Mouse (Mus musculus): ENCODE measurements at regions not wholly inside any gene's neighbourhood (a gene's known extent, or its start where the extent isn't known, plus 50 kb on each side); places are given as distances from the start of the nearest gene placed in this dataset.

DNA sequence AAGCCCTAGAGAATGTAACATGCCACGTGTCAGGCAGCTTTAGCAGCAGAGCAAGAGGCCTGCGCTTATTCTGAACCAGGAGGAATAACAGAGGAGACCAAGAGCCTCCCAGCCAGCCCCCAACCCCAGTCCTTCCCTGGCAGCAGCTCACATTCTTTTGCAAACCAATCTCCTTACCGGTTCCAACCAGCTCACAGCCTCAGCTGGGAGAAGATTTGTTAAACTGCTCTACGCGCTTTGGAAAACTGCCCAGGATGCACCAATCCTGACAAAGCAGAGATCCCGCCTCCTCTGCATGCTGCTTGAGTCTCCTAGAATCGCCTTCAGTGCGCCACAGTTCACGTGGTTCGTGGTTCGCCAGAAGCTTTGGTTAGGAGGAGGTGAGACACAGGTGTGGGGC, 51.8 kb downstream of the Gm9376 start:
- peak; percentile 7 for DNase-seq

DNA sequence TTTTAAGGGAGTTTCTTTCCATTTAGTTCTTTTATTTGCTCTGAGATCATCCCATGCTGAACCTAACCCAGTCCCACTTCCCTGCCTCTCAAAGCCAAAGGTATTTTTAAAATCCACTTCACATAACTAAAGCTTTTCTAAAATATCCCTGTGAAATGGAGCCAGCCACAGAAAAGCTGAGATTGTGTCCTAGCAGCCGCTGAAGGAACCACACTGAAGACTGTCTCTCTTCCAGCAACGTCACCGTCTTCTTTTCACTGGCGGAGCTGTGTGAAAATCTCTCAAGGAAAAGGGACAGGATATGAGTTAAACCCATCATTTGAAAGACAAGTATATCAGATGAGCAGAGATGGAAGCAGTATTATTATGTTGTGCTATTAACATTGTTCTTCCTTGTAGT, 53.3 kb downstream of the Gm9376 start:
- peak; percentile 6 for DNase-seq

DNA sequence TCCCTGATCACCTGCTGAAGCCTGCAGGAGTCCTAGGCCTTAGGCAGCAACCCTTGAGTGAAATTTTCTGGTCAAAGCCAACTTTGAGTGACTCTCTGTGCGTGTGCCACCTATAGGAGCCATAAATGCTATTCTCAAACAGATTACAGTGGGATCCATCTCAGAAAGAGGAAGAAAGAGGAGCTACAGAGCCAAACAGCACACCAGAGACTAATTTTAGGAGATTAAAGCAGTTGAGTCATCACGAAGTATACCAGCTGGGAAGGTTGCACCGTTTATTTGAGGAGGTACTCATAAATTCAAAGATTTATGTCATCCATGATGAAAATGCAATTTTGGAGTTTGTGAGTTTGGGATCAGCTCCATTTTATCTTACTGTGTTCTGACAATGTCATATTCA, 54.3 kb downstream of the Gm9376 start:
- peak; percentile 4 for DNase-seq

DNA sequence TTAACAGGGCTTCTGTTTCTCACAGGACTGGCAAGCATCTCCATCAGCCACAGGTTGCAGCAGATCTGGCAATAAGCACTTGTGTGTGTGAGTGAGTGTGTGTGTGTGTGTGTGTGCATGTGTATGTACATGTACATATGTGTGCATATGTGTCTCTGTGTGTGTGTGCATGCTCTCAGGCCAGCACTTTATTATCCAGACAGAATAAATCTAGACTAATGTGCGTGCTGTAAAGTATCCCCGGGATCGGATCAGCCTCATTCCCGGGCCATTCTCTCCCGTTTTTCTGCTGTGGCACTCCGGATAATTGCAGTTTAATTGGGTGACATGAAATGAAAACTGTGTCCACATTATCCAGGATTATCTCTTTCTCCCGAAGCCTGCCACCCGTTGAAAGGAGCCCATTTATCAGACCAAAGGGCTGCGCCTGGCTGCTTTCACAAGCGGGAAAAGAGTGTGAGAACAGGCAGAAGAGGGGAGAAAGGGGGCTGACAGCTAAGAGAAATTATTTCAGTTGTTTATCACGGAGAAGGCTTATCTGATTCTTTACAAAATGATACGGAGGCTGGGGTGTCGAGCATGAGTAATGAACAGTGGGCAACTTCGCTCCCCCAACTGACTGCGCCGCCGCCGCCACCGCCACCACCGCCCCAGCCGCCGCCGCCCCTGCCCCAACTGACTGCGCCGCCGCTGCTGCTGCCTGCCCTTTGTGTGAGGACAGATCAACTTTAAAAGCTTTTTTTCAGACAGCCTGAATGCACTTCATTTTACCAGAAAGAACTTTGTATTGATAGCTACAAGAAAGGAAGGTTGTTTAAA, 55.5 kb downstream of the Gm9376 start:
- no peak for DNase-seq

DNA sequence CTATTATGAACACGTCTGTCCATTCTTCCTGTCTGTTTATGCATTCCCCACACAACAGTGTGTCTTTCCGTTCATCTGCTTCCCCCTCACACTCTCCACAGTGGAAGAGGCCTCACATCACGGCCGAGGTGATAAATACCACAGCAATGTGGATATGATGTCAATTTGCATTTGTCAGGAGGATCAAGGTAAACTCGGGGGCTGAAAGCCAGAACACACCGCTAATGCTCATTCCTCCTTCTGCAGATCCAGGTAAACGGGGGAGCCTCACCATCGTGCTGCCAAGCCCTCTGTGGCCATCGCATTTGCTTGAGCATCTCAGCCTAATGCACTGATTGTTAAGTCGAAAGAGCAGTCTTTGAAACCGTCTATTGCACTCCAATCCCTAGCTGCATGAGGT, 56.1 kb downstream of the Gm9376 start:
- DNase-seq: no peak

DNA sequence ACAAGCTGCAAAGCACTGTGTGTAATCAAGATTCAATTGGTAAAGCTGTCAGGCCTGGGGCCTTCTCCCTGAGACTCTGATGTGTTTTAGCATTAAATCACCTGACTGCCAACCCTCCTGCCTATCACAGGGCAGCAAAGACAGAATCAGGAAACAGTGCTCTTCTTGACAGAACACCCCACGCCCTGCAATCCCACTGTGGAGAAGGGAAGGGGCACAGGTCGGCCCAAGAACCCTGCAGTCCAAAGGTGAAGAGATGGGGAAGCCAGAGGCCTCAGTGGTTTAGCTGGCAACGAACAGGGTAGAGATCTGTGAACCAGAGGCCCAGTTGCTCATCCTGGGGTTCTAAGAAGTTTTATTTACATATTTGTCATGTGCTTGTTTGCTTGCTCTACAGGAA, 71.3 kb downstream of the Gm9376 start:
- no peak for DNase-seq

DNA sequence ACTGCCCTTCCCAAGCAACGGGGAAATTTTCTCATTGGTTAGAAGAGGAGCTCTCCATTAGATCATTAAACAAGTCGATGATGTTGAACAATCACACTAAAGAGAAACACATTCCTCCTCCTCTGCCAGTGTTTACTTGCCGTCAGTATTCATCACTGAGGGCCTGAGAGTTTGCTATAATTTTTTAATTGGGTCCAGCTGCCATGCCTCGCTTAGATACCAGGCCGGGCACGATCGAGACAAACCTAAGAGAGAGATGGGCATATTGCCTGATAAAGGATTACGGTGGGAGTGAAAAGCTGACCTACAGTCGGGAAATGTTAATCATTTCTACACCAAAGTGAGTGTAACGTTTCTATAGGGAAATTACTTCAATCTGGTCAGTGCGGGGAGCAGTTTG, 96.2 kb downstream of the Gm9376 start:
- DNase-seq: no peak

DNA sequence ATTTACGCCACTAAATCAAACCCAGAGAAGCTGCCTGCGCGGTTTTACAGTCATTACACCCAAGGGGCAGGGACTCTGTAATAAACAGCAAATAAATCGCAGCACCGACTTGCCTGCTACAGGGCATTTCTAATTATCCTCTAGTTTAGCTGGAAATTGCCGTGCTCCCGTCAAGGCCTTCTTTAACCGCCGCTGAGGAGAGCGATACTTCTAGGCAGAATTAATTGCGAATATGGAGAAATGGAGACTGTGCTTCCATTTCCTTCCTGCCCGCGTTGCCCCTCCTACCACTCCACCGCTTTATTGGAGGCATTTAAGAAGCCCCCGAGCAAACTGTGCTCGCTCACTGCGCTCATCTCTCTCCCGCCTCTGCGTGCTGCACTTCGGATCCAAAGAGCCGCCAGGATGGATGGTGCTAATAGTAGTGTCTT, 96.6 kb downstream of the Gm9376 start:
- no peak for DNase-seq

DNA sequence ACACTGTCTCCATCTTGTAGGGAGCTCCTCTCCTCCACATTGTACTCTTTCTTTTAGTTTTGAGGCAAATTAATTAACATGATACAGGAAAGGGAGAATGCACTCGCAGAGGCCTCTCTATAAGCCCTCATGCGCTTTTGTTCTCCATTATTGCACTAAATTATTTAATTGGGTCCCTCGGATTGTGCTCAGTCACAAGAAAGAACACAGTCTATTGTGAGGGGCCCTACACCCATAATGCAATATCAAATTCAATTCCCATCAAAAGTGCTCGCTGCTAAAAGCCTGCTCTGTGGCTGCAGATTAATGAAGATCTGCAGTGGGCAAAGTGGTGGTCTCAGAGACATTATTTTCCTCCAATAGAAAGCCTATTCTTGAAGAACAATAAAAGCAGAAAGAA, 99.8 kb downstream of the Gm9376 start:
- no peak for DNase-seq

DNA sequence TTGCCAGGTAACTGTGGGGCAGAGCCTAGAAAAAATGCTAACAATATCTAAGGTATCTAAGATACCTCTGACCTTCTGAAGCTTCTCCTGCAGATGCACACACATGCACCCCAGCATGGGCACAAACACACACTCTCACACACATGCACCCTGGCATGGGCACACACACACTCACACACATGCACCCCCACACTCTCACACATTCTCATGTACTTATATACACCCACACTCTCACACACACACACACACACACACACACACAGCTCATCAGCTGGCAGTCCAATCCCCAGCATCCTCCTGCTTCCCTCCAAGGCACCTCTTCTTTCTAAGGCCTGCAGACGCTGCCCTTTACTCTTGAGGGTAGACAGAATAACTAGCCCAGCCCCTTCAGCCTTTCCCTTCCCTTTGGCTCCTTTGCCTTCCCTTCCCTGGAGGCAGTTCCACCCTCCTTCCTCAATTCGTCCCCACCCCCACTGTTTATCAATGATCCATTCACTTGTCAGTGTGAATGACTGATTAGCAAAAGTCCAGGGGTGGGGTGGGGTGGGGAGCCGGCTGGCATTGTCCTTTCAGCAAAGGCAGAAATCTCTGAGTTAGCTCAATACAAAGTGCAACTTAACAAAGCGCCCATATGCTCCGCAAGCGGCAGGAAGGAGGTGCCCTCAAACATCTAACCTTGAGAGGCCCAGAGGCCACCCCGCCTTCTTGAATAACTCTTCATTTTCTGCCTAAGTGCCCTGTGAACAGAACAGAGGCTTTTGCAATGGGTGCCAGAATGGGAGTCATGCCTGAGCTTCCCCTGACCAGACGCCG, 102.1 kb downstream of the Gm9376 start:
- DNase-seq: no peak

DNA sequence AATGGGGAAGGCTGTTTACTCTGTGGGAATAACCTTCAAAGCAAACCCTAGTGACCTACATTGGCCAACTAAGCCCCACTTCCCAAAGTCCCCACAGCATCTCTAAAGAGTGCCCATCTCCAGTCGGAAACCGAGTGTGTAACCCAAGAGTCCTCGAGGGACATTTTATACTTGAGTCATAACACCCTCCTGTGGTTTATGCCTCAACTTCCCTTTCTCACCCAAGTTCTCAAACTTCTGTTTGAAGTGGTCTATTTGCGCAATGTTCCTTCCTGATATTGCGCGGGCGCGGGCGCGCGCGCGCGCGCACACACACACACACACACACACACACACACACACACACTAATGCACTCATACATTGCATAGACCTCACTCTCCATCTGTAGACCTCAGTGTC, 104.6 kb downstream of the Gm9376 start:
- DNase-seq: no peak

DNA sequence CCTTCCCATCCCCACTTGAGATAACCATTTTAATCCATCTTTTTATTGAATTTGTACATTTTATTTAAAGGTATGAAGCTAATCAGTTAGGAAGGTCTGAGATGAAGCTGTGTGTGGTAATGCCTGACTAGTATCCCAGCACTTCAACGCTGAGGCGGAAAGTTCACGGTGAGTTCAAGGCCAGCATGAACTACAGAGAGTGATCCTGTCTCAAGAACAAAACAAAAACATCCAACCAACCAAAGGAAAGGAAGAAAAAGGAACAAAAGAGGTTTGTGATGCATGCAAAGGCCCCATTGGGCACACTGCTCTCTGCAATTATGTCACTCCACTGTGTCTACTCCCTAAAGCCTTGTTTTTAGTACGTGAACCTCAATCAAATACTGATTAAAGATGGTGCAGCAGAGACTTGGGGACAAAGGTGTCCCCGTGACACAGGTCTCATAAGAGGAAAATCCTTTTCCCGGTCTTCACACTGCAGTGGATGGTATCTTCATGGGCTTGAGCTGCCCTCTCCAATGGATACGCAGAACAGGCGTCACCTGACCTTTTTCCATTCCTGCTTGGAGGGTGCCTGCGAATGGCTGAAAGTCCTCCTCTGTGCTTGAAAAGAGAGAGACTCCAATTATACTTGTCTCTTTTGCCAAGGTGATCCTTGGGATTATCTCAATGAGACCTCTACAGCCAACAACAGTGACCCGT, 108.2 kb downstream of the Gm9376 start:
- DNase-seq: no peak

DNA sequence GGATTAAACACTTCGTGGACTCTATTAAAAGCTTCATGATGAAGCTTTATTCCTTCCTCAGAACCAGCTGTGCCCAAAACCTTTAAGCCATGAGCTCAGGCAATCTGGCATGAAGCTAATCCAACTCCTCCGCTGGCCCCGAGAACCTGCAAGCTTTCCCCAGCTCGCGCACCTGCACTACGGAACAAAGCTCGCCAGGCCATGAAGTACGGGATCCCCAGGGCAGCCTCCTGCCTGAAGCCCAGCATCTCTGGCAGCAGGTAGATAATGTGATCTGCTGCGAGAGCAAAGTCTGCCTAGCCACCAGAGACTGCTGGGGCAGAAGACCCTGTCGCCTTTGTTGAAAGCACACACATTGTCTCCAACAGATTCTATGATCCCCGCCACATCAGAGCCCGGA, 108.9 kb downstream of the Gm9376 start:
- DNase-seq: no peak

DNA sequence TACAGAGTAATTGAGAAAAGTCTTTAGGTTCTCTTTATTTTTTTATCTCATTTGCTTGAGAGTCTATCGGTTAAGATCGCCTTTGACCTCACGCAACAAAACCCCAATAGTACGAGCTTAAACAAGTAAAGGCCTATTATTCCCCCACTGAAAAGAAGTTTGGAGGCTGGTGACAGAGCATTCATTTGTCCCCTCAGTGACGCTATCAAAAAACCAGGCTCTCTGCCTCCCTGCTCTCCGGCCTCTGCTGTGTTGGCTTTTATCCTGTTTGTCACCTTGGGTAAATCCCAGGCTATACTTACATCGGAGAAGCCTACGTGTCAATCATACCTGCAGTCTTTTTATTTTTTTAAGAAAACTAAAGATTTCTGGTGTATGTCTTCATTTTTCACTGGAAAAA, 112.9 kb downstream of the Gm9376 start:
- no peak for DNase-seq

DNA sequence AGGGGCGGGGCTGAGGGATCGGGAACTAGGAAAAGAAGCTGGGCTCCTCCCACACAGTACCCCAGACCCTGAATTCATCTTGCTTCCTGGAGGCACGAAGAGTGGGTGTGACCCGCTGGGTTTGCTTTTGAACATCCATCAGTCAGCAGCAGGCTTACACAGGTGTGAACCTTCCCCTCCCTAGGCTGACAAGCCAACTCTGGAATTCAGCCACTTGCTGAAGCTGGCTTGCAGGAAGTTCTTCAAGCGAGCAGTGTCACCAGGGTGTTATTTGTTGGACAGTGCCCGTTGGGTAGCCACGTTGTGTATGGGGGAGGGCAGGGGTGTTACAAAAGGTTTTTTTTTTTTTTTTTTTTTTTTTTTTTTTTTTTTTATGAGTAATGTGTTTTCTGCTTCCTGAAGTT, 118.8 kb downstream of the Gm9376 start:
- no peak for DNase-seq

DNA sequence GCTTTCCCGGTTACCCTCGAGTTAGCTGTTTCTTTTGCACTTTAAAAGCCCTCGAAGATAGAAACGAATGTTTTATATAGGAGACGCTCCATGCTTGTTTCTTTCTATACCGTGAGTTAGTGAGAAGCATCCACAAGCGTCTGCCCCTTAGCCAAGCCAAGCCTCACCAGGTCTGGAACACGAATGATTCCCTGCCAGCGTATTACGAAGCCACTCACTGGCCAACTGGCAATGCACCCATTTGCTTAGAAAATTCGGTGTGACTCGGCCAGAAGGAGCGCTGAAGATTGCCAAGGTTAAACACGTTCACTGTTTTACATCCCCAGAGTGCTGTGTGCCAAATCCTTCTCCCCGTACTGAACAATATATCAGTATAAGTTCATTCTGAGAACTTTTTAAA, 121.3 kb downstream of the Gm9376 start:
- no peak for DNase-seq

DNA sequence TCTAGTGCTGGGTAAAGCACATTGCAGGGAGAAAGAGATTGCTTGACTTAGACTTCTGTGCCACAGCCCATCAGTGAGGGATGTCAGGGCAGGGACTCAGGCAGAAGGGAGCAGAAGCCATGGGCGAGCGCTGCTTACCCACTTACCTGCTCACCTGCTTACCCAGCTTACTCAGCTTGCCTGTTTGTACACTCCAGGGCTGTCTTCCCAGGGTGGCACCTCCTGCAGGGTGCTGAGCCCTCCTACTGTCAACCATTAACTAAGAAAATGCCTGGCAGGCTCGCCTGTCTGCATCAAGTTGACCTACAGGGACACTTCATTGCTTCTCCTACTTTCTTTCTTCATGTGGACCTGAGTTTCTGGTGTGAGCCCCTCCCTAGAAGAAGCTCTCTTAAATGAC, 124.0 kb downstream of the Gm9376 start:
- DNase-seq: no peak

DNA sequence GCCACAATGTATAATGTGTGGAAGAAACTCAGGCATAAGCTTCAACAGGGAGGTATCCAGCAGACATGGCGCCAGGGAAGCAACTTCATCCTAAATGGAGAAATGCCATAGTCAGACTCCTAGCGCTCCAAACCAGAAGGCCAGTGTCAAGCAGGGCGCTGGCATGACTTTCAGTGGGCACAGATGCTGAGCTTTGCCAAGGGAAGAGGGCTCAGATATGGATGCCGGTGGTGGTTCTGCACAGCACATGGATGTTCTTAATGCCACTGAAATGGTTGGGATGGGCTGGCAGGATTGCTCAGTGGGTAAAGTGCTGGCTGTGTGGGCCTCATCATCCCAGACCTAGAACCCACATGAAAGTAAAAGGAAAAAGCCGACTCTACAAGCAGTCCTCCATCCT, 124.8 kb downstream of the Gm9376 start:
- no peak for DNase-seq

DNA sequence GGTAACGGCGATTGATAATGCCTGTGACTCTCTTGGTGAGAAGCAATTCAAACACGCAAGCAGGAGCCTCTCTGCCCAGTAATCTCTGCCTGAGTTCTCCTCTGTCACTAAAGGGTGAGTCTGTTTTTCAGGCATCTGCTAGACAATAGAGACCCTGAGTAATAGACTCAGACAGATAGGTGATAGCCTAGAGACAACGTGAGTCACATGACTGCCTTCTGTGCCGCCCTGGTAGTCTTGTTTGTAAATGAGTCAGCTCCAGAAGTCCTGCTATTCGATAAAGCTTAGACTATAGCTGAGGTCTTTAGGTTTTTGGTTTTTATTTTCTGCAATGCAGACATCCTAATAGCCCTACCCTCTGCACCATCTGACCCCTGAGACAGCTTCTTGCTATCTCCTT, 126.9 kb downstream of the Gm9376 start:
- no peak for DNase-seq

DNA sequence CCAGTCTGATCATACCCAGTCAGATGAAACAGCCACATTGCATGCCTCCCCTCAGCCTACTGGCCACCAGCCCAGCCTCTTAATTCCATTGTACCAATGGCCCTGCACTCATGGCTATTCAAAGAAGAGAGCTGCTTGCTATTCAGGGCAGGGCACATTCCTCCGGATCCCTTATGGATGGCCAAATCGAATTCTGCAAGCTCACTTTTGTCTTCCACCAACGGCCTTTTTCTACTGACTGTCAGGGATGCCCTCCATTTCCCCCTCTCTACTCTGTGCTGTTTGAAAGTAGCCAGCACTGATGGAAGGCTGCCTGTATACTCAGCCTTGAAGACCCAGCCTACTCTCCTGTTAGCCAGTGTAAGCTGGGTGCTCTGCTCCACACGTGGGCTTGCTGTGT, 147.5 kb downstream of the Gm9376 start:
- DNase-seq: no peak

DNA sequence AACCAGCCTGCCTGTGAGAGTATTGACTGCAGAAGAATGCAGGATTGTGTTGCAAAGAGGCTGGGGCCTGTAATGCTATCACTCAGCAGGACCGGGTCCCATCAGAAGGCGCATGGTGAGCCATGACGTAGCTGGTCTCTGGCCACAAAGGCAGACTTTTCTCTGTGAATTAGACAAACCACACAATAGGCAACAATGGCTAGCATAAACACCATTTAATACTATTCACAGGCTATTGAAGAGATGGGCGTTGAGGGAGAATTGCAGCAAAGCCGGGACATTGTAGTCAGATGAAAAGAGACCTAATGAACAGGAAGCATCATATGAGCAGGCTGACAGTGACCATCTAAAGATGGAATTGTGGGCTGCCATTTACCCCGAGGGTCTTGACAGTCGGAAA, 149.4 kb downstream of the Gm9376 start:
- DNase-seq: no peak

DNA sequence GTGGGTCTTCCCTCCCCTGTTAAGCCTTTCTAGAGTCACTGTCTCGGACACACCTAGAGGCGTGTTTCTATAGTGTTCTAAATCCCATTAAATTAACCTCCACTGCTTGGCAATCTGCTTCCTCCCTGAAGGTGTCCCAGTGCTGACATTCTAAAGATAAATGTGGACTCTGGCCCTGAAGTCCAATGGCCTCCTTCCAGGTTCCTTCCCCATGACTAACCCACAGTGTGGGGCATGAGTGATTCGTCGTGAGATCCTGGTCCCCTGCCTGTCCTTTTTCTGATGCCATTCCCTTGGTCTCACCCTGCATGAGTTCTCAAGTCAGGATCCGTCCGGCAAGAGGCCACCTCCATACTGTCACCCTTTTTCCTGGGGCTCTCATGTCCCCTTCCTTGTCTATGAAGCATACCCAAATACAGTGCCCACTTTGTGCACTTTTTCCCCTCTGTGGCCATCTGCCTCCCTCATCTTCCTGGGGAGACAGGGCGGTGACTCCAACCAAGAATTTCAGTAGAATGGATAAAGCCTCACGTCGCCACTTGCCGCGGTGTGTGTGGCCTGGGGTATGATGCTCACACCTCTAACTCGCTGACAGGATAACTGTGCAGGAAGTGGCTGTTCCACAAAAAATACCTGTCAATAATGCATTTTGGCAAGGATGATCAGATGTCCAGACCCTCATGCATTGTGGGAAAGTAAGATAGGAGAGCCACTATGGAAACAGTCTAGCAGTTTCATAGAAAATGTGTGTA, 152.9 kb downstream of the Gm9376 start:
- no peak for DNase-seq

All from right cerebral cortex, adult 18-20 months (tissue).